Mouse (Mus musculus): ENCODE data around the gene Enoph1. TPM values are rescaled to one million over a fixed set of nuclear protein-coding genes. Genes with fewer than 3 reads are reported as not detected.

The Enoph1 gene
- polyA plus RNA-seq, 1 experiment from 2014 or later: 49.8 TPM

Other genes starting within 250 kb of the Enoph1 start
- gene Vamp9, start 133.7 kb upstream of the Enoph1 start, polyA plus RNA-seq (2015; fragmentation: Nextera tagmentation; extraction: Ambion mirVana): 0.31 and 0.57 TPM in 2 replicates
- gene Hnrnpd, start 61.0 kb upstream of the Enoph1 start, polyA plus RNA-seq (2015; fragmentation: Nextera tagmentation; extraction: Ambion mirVana): 213 and 222 TPM in 2 replicates
- 1.8 and 3.3 TPM in 2 replicates for gene 4930524J08Rik, start 60.9 kb upstream of the Enoph1 start, polyA plus RNA-seq (2015; fragmentation: Nextera tagmentation; extraction: Ambion mirVana)
- 218 and 231 TPM in 2 replicates for gene Hnrnpdl, start 321 bp upstream of the Enoph1 start, polyA plus RNA-seq (2015; fragmentation: Nextera tagmentation; extraction: Ambion mirVana)
- 6.7 and 7.5 TPM in 2 replicates for gene Tmem150c, start 119.8 kb downstream of the Enoph1 start, polyA plus RNA-seq (2015; fragmentation: Nextera tagmentation; extraction: Ambion mirVana)